Mouse (Mus musculus) induced T-regulatory cell, adult 2 months (primary cell): ENCODE data around the gene Nr2c2ap.

Experiments
- DNase-seq: peaks from one replicate; pipeline ENCODE4 v3.0.0-alpha.2; 2012; ENCODE audit warnings: low read depth

The Nr2c2ap gene

GRCm38 (mm10) chr8:70131166-70131883 lies at the start of gene Nr2c2ap:
Gene Nr2c2ap, plus strand, starts transcription at chr8:70131333.
- peak; percentile 96 for DNase-seq

- no peak for DNase-seq
Observed at GRCm38 (mm10) chr8:70081976-70082375, 49.2 kb upstream of the Nr2c2ap start.

GRCm38 (mm10) chr8:70083285-70083684 lies 47.8 kb upstream of the Nr2c2ap start, which contains the start of gene Hapln4:
Gene Hapln4, plus strand, starts transcription at chr8:70083457.
- DNase-seq = peak; percentile 31

GRCm38 (mm10) chr8:70084191-70085065 lies 46.7 kb upstream of the Nr2c2ap start:
- peak; percentile 19 for DNase-seq

GRCm38 (mm10) chr8:70086151-70086550 lies 45.0 kb upstream of the Nr2c2ap start:
- DNase-seq = no peak

- DNase-seq = no peak
Observed at GRCm38 (mm10) chr8:70087237-70087636, 43.9 kb upstream of the Nr2c2ap start.

GRCm38 (mm10) chr8:70087836-70088650 lies 43.1 kb upstream of the Nr2c2ap start:
- no peak for DNase-seq

- DNase-seq = no peak
Observed at GRCm38 (mm10) chr8:70089296-70089960, 41.7 kb upstream of the Nr2c2ap start.

GRCm38 (mm10) chr8:70092786-70093185 lies 38.3 kb upstream of the Nr2c2ap start:
- no peak for DNase-seq

GRCm38 (mm10) chr8:70099276-70099675 lies 31.9 kb upstream of the Nr2c2ap start:
- no peak for DNase-seq

- DNase-seq = no peak
Observed at GRCm38 (mm10) chr8:70100241-70100640, 30.9 kb upstream of the Nr2c2ap start.

GRCm38 (mm10) chr8:70104506-70104905 lies 26.6 kb upstream of the Nr2c2ap start:
- peak; percentile 77 for DNase-seq

GRCm38 (mm10) chr8:70104922-70105321 lies 26.2 kb upstream of the Nr2c2ap start:
- no peak for DNase-seq

GRCm38 (mm10) chr8:70110451-70110850 lies 20.7 kb upstream of the Nr2c2ap start:
- no peak for DNase-seq

- DNase-seq = no peak
Observed at GRCm38 (mm10) chr8:70111192-70111795, 19.8 kb upstream of the Nr2c2ap start.

- no peak for DNase-seq
Observed at GRCm38 (mm10) chr8:70112401-70113016, 18.6 kb upstream of the Nr2c2ap start.

GRCm38 (mm10) chr8:70114488-70114887 lies 16.6 kb upstream of the Nr2c2ap start:
- DNase-seq = no peak

- DNase-seq = no peak
Observed at GRCm38 (mm10) chr8:70114892-70115291, 16.2 kb upstream of the Nr2c2ap start.

GRCm38 (mm10) chr8:70117611-70118010 lies 13.5 kb upstream of the Nr2c2ap start:
- peak; percentile 51 for DNase-seq
